Mouse (Mus musculus) midbrain, embryonic 14.5 days (tissue): Measurements from ENCODE around the gene Nup188. TPM values are rescaled to one million over a fixed set of nuclear protein-coding genes. Genes with fewer than 3 reads are reported as not detected.

Source experiments
- ATAC-seq: fragments of 200-750 bp; cut with Nextera tagmentation; 2 replicates; pipeline ENCODE4 v1.8.0; 2017; ENCODE audit warnings: moderate number of reproducible peaks, moderate library complexity; ENCODE audit not compliant: low FRiP score, low TSS enrichment
- DNase-seq: peaks from one replicate; pipeline ENCODE4 v3.0.0-alpha.2; 2015
- H3K27ac ChIP-seq: fragments of 300-500 bp; sonication (generic); replicated peaks from 2 replicates; pipeline ENCODE4 v1.5.1; 2014; ENCODE audit warnings: mild to moderate bottlenecking, low read depth, low read length, moderate library complexity
- H3K27me3 ChIP-seq: fragments of 300-500 bp; sonication (generic); 2 replicates; pipeline ENCODE4 v1.6.1; 2014; ENCODE audit warnings: low read length, control low read depth, mixed read lengths; ENCODE audit not compliant: control insufficient read depth, insufficient read depth
- H3K36me3 ChIP-seq: fragments of 300-500 bp; sonication (generic); 2 replicates; pipeline ENCODE4 v1.6.1; 2014; ENCODE audit warnings: low read length, control low read depth; ENCODE audit not compliant: control insufficient read depth, insufficient read depth
- H3K4me1 ChIP-seq: fragments of 300-500 bp; sonication (generic); 2 replicates; pipeline ENCODE4 v1.6.1; 2014; ENCODE audit warnings: mild to moderate bottlenecking, antibody characterized with exemption, low read length, control low read depth; ENCODE audit not compliant: control insufficient read depth, insufficient read depth
- H3K4me2 ChIP-seq: fragments of 300-500 bp; sonication (generic); 2 replicates; pipeline ENCODE4 v1.6.1; 2014; ENCODE audit warnings: mild to moderate bottlenecking, low read length, moderate library complexity
- H3K4me3 ChIP-seq: fragments of 300-500 bp; sonication (generic); replicated peaks from 2 replicates; pipeline ENCODE4 v1.5.1; 2014; ENCODE audit warnings: low read depth, low read length
- H3K9ac ChIP-seq: fragments of 300-500 bp; sonication (generic); replicated peaks from 2 replicates; pipeline ENCODE4 v1.6.1; 2014; ENCODE audit warnings: mild to moderate bottlenecking, low read length, moderate library complexity
- H3K9me3 ChIP-seq: fragments of 300-500 bp; sonication (generic); 2 replicates; pipeline ENCODE4 v1.6.1; 2016; ENCODE audit warnings: low read length, control low read depth, mixed read lengths; ENCODE audit not compliant: control insufficient read depth
- WGBS: fragments of 180-500 bp; shearing (Covaris S2); extraction: QIAGEN DNeasy Blood & Tissue Kit; methylation state at CpG from one replicate; pipeline ENCODE4 v1.1.7; 2014; 5-methylcytosine and 5-hydroxymethylcytosine counted together
- polyA plus RNA-seq: library from polyadenylated mRNA; unstranded; fragments of >200 nt; fragmentation: Nextera tagmentation; extraction: Ambion mirVana; gene quantifications from 2 replicates; pipeline ENCODE4 v1.2.1, GENCODE M21; 2014

Gene Nup188
- polyA plus RNA-seq, 1 experiment from 2014 or later = 26.0 TPM

DNA sequence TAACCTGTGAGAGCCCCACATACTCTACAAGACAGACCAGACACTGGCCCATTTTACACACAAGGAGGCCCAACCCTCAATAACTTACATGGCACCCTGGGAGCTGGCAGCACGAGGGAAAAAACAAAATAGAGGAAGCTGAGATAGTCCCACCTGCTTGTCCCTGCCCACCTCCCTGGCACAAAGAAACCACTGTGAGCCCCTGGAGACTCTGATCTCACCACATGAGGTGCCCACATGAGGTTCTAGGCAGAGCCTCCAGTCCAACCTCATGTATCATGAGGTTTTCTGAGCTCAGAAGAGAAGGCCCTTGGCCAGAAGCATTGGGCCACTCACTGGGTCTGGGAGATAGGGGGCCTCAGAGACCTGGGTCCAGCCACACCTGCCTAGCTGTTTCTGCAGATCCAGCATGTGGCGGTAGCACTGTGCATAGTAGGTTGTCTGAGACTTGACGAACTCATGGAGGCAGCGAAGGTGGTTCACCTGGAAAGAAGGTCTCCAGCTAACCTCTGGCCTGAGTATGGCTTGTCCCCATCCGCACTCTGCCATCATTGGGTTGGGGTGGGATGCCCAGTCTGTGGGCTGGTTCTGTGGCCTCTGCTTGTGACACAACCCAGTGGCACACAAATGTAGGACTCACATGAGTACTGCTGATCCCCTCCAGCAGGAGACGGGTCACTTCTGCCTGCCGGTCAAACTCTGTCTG lies 59.9 kb downstream of the Nup188 start:
- Histone ChIP-seq H3K27ac (no peak overlapping the region), H3K9me3 (no peaks in the 10 kb centered on the region), H3K4me1 (no peaks in the 10 kb centered on the region), H3K27me3 (no peaks in the 10 kb centered on the region), H3K4me2 (no peak overlapping the region), H3K36me3 (peaks cover 100% of the 10 kb centered on the region), H3K4me3 (no peak overlapping the region), H3K9ac (no peak overlapping the region)
- DNase-seq (no peak), ATAC-seq (no peak)
- 90% methylated on average over 7 of the region's 7 CpGs for WGBS

DNA sequence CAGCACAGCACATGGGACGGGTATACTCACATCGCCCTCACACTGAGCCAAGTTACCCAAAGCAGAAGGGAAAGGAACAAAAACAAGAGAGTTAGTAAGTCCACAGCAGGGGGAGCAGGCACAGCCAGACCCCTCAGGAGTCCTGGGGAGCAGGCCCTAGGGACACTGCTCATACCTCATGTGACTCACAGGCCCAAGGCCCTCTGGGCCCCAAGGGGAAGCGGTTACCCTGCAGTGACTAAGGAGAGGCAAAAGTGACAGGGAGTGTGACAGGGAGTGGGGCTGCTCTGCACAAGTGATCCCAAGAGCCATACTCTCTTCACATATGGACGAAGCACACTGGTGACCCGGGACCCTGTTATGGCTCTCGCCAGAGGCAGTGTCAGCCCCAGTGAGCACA lies 63.0 kb downstream of the Nup188 start:
- H3K4me3 ChIP-seq = no peak overlapping the region
- no peaks in the 10 kb centered on the region for H3K4me1 ChIP-seq
- H3K9me3 ChIP-seq = no peaks in the 10 kb centered on the region
- ATAC-seq (no peak), DNase-seq (no peak)
- H3K27ac ChIP-seq = no peak overlapping the region
- WGBS = 93% methylated on average over 6 of the region's 6 CpGs
- no peaks in the 10 kb centered on the region for H3K27me3 ChIP-seq
- no peak overlapping the region for H3K4me2 ChIP-seq
- no peak overlapping the region for H3K9ac ChIP-seq
- H3K36me3 ChIP-seq = peaks cover 91% of the 10 kb centered on the region

GRCm38 (mm10) chr2:30351149-30351548 lies 65.0 kb downstream of the Nup188 start:
- 91% methylated on average over 2 of the region's 2 CpGs for WGBS
- Histone ChIP-seq H3K4me3 (no peak overlapping the region), H3K4me2 (no peak overlapping the region), H3K9me3 (no peaks in the 10 kb centered on the region), H3K36me3 (peaks cover 80% of the 10 kb centered on the region), H3K9ac (no peak overlapping the region), H3K4me1 (no peaks in the 10 kb centered on the region), H3K27me3 (no peaks in the 10 kb centered on the region), H3K27ac (no peak overlapping the region)
- no peak for DNase-seq
- ATAC-seq = no peak

- Histone ChIP-seq H3K9ac (no peak overlapping the region), H3K36me3 (peaks cover 33% of the 10 kb centered on the region), H3K4me3 (no peak overlapping the region), H3K4me2 (no peak overlapping the region), H3K9me3 (no peaks in the 10 kb centered on the region), H3K27ac (no peak overlapping the region), H3K4me1 (peaks cover 15% of the 10 kb centered on the region), H3K27me3 (no peaks in the 10 kb centered on the region)
- no peak for ATAC-seq
- no peak for DNase-seq
- WGBS = 51% methylated on average over 4 of the region's 4 CpGs
Measured at GRCm38 (mm10) chr2:30355861-30356260, 69.7 kb downstream of the Nup188 start.

DNA sequence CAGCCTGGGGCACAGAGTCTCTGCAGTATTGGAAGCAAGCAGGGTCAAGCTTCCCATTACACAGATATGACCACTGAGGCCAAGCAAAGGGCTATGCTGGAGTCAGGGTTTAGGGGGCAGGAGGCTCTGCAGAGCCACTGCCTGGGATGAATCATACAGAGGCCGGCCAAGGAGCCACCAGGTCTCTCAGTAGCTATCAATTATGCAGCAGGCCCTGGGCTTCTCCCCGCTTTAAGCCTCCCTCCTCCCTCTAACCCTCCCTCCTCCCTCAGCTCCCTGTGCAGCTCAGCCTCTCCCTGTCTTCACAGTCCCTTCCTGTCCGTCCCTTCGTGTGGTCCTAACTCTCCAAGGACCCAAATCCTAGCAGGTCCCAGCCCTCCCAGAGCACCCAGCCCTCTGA lies 70.1 kb downstream of the Nup188 start:
- no peak for ATAC-seq
- Histone ChIP-seq H3K9ac (no peak overlapping the region), H3K4me3 (no peak overlapping the region), H3K27ac (no peak overlapping the region), H3K4me2 (no peak overlapping the region), H3K4me1 (peaks cover 15% of the 10 kb centered on the region), H3K9me3 (no peaks in the 10 kb centered on the region), H3K36me3 (peaks cover 29% of the 10 kb centered on the region), H3K27me3 (no peaks in the 10 kb centered on the region)
- WGBS = 50% methylated on average over 4 of the region's 4 CpGs
- no peak for DNase-seq

DNA sequence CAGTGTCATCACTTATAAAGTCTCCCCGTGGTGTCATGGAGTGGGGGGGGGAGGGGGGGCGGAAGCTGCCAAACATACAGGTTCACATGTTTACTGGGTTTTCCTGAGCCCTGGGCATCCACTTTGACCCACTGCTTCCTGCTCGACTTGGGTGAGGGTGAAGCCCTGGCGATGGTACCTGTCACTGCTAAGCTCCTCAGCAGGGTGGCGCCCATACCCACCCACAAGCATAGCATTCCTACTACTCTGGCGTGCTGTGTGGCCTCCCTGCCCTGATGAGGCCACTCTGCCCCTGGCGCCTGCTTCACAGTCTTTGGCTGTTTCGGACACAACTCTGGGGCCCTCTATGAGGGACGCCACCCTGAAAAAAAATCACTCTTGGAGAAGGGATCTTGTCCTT lies 70.7 kb downstream of the Nup188 start:
- WGBS = 73% methylated on average over 9 of the region's 9 CpGs

DNA sequence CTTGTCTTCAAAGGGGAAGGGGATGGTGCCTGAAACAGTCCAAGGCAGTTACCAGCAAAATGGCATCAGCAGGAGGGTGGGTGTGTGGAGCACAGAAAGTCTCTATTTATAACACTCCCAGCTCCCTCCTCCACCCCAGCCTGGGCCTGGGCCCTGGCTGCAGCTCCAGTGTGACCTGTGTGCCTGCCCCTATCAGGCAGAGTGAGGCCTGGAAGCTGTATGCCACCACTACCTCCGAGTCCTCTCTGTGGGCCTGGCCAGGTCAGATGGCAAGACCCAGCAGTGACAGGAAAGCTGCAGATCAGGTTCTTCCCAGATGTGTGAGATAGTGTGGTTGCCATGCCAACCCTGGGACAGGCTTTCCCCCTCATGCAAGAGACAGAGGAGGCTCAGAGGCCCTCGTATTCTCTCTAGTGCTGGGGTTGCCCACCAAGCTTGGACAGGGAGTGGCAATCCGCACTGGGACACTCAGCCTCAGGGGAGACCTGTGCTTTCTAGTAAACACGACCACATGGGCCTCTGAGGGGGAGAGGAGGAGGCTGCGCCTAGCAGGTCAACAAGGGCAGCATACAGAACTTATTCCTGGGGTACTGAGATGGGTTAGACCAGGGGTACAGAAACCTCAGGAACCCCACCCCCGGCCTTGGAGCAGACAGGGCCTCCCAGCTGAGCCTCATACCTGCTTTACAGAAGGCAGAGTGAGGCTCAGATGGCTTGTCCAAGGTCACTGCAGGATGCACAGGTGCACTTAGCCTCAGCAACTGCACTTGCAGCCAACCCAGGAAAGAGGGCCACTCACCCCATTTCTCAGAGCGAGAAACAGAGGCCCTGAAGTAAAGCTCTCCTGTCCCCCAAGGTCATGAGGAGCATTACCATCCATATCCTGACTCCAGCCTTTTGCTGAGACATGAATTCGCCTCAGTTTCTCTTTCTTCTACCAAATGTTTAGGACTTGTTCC lies 71.6 kb downstream of the Nup188 start:
- Histone ChIP-seq H3K27ac (no peak overlapping the region), H3K4me2 (peak overlapping the region; percentile 81), H3K27me3 (no peaks in the 10 kb centered on the region), H3K36me3 (peaks cover 21% of the 10 kb centered on the region), H3K4me3 (peak overlapping the region; percentile 72), H3K9ac (peak overlapping the region; percentile 83), H3K9me3 (no peaks in the 10 kb centered on the region), H3K4me1 (peaks cover 15% of the 10 kb centered on the region)
- 54% methylated on average over 8 of the region's 8 CpGs for WGBS
- ATAC-seq (no peak), DNase-seq (peak; percentile 11)

More for the DNA sequence above, 70.7 kb downstream of the Nup188 start:
- no peak overlapping the region for H3K27ac ChIP-seq
- H3K36me3 ChIP-seq = peaks cover 28% of the 10 kb centered on the region
- DNase-seq (no peak), ATAC-seq (no peak)
- H3K27me3 ChIP-seq = no peaks in the 10 kb centered on the region
- peaks cover 15% of the 10 kb centered on the region for H3K4me1 ChIP-seq
- H3K4me3 ChIP-seq = no peak overlapping the region
- H3K9ac ChIP-seq = no peak overlapping the region
- no peaks in the 10 kb centered on the region for H3K9me3 ChIP-seq
- no peak overlapping the region for H3K4me2 ChIP-seq

DNA sequence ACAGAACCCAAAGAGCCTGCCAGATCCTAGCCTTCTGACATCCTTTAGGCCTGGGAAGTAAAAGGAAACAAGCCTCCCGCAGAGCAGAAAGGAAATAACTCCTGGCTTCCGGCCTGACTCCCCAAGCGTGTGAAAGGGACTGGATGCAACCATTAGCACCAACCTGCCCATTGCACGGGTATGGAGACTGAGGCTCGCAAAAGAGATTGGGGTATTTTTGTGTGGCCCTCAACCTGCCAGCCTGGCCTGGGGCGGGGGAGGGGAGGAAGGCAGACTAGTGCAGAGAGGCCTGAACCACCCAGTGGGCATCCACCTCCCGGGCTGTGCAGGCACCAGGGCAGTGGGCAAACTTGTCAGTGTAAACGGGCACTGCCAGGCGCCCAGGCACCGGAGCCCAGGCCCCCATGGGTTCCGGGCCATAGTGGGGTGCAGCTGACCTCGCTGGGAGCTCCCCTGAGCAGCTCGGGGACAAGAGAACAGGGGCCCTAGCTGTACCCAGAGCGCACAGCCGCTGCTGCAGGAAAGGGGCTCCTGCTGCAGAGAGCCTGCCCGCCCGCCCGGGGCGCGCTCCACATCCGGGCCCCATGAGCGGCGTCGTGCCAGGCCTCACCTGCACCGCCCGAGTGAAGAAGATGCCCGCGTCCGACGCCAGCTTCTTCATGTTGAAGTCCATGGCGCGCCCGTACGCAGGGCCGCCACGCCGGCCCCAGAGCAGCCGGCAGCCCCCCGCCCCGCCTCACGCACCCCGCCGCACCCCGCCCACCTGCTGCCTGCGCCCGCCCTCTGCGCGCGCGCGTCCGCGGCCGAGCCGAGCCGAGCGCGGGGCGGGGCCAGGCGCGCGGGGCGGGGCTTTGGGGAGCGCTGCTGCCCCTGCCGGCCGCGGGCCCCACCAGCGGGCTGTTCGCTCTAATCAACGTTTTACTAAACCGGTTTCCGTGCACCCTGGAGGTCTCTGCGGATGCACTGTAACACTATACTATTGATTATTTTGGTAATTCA lies 72.6 kb downstream of the Nup188 start, which contains the start of gene Sh3glb2:
Gene Sh3glb2, minus strand, starts transcription at position 805 of the 999 bp plus-strand sequence.
- peak; percentile 97 for DNase-seq
- Histone ChIP-seq H3K9me3 (no peaks in the 10 kb centered on the region), H3K27me3 (no peaks in the 10 kb centered on the region), H3K27ac (peak within 1 kb of the TSS; percentile 79), H3K4me2 (peak within 1 kb of the TSS; percentile 81), H3K4me3 (peak within 1 kb of the TSS; percentile 72), H3K4me1 (peaks cover 15% of the 10 kb centered on the region), H3K36me3 (peaks cover 12% of the 10 kb centered on the region), H3K9ac (peak within 1 kb of the TSS; percentile 83)
- 3% methylated on average over 65 of the region's 73 CpGs for WGBS
- peak; percentile 75 for ATAC-seq
